Mouse (Mus musculus) stomach, embryonic 14.5 days (tissue): Measurements from ENCODE around the gene Sppl3. TPM values are rescaled to one million over a fixed set of nuclear protein-coding genes. Genes with fewer than 3 reads are reported as not detected.

Source experiments
- ATAC-seq: fragments of 200-750 bp; cut with Nextera tagmentation; 2 replicates; pipeline ENCODE4 v1.8.0; 2017; ENCODE audit warnings: low read depth, moderate TSS enrichment; ENCODE audit not compliant: insufficient number of reproducible peaks, insufficient read depth, low FRiP score
- H3K27ac ChIP-seq: fragments of 300-500 bp; sonication (generic); 2 replicates; pipeline ENCODE4 v1.5.1; 2014; ENCODE audit warnings: mild to moderate bottlenecking, low read length, moderate library complexity, mixed read lengths
- H3K27me3 ChIP-seq: fragments of 300-500 bp; sonication (generic); 2 replicates; pipeline ENCODE4 v1.6.1; 2014; ENCODE audit warnings: low read length, control low read depth, mixed read lengths; ENCODE audit not compliant: control insufficient read depth, insufficient read depth
- H3K36me3 ChIP-seq: fragments of 300-500 bp; sonication (generic); 2 replicates; pipeline ENCODE4 v1.6.1; 2014; ENCODE audit warnings: mild to moderate bottlenecking, control low read depth, low read length, moderate library complexity, mixed read lengths; ENCODE audit not compliant: control insufficient read depth, insufficient read depth
- H3K4me1 ChIP-seq: fragments of 300-500 bp; sonication (generic); 2 replicates; pipeline ENCODE4 v1.6.1; 2014; ENCODE audit warnings: low read length, control low read depth, mixed read lengths; ENCODE audit not compliant: control insufficient read depth, insufficient read depth
- H3K4me2 ChIP-seq: fragments of 300-500 bp; sonication (generic); replicated peaks from 2 replicates; pipeline ENCODE4 v1.6.1; 2014; ENCODE audit warnings: low read depth, low read length, control low read depth
- H3K4me3 ChIP-seq: fragments of 300-500 bp; sonication (generic); 2 replicates; pipeline ENCODE4 v1.5.1; 2014; ENCODE audit warnings: low read depth, low read length, control low read depth
- H3K9ac ChIP-seq: fragments of 300-500 bp; sonication (generic); replicated peaks from 2 replicates; pipeline ENCODE4 v1.6.1; 2014; ENCODE audit warnings: low read depth, mild to moderate bottlenecking, control low read depth, low read length, moderate library complexity, mixed read lengths
- H3K9me3 ChIP-seq: fragments of 300-500 bp; sonication (generic); 2 replicates; pipeline ENCODE4 v1.6.1; 2016; ENCODE audit warnings: low read depth, low read length, control low read depth; ENCODE audit not compliant: control insufficient read depth
- WGBS: fragments of 180-500 bp; shearing (Covaris S2); extraction: QIAGEN DNeasy Blood & Tissue Kit; methylation state at CpG from one replicate; pipeline ENCODE4 v1.1.7; 2014; 5-methylcytosine and 5-hydroxymethylcytosine counted together
- polyA plus RNA-seq: library from polyadenylated mRNA; unstranded; fragments of >200 nt; fragmentation: Nextera tagmentation; extraction: Ambion mirVana; gene quantifications from 2 replicates; pipeline ENCODE4 v1.2.1, GENCODE M21; 2014

The Sppl3 gene
- polyA plus RNA-seq, 1 experiment from 2014 or later = 27.7 TPM

- no peak overlapping the region for H3K9ac ChIP-seq
- H3K4me3 ChIP-seq = no peak overlapping the region
- no peaks in the 10 kb centered on the region for H3K27me3 ChIP-seq
- ATAC-seq = no peak
- H3K9me3 ChIP-seq = no peaks in the 10 kb centered on the region
- no peaks in the 10 kb centered on the region for H3K36me3 ChIP-seq
- H3K27ac ChIP-seq = no peak overlapping the region
- H3K4me1 ChIP-seq = peaks cover 13% of the 10 kb centered on the region
- WGBS = 84% methylated on average over 5 of the region's 5 CpGs
- no peak overlapping the region for H3K4me2 ChIP-seq
Measured at GRCm38 (mm10) chr5:115007768-115008167, 3.2 kb upstream of the Sppl3 start.

- Histone ChIP-seq H3K27ac (no peak overlapping the region), H3K4me2 (no peak overlapping the region), H3K36me3 (no peaks in the 10 kb centered on the region), H3K4me1 (peaks cover 19% of the 10 kb centered on the region), H3K27me3 (no peaks in the 10 kb centered on the region), H3K9me3 (no peaks in the 10 kb centered on the region), H3K4me3 (no peak overlapping the region), H3K9ac (no peak overlapping the region)
- 87% methylated on average over 7 of the region's 7 CpGs for WGBS
- no peak for ATAC-seq
Measured at GRCm38 (mm10) chr5:115008307-115008706, 2.6 kb upstream of the Sppl3 start.

GRCm38 (mm10) chr5:115009143-115009542, 1.8 kb upstream of the Sppl3 start:
- no peak for ATAC-seq
- Histone ChIP-seq H3K9ac (no peak overlapping the region), H3K27ac (no peak overlapping the region), H3K4me3 (no peak overlapping the region), H3K27me3 (no peaks in the 10 kb centered on the region), H3K36me3 (no peaks in the 10 kb centered on the region), H3K9me3 (no peaks in the 10 kb centered on the region), H3K4me1 (peaks cover 24% of the 10 kb centered on the region), H3K4me2 (no peak overlapping the region)
- 76% methylated on average over 6 of the region's 6 CpGs for WGBS

- Histone ChIP-seq H3K9ac (peak overlapping the region; percentile 97; the same call in 1 of the 2 replicates), H3K36me3 (no peaks in the 10 kb centered on the region), H3K9me3 (no peaks in the 10 kb centered on the region), H3K27me3 (no peaks in the 10 kb centered on the region), H3K27ac (no peak overlapping the region), H3K4me2 (peak overlapping the region; percentile 88), H3K4me1 (peaks cover 29% of the 10 kb centered on the region), H3K4me3 (peak overlapping the region; percentile 97; the same call in 1 of the 2 replicates)
- WGBS = 29% methylated on average over 3 of the region's 3 CpGs
- ATAC-seq = no peak
Measured at GRCm38 (mm10) chr5:115009961-115010360, 976 bp upstream of the Sppl3 start.

- Histone ChIP-seq H3K27me3 (no peaks in the 10 kb centered on the region), H3K4me1 (peaks cover 32% of the 10 kb centered on the region), H3K4me3 (peak overlapping the region; percentile 97), H3K36me3 (no peaks in the 10 kb centered on the region), H3K9ac (peak overlapping the region; percentile 97), H3K4me2 (no peak overlapping the region), H3K9me3 (no peaks in the 10 kb centered on the region), H3K27ac (peak overlapping the region; percentile 84)
- under 1% methylated on average over 45 of the region's 57 CpGs for whole genome bisulfite sequencing
- peak; percentile 35; the same call in 1 of the 2 replicates for ATAC-seq
Measured at GRCm38 (mm10) chr5:115011217-115011518, 231 bp downstream of the Sppl3 start.

- under 1% methylated on average over 63 of the region's 63 CpGs for WGBS
- Histone ChIP-seq H3K9me3 (no peaks in the 10 kb centered on the region), H3K27ac (peak overlapping the region; percentile 84), H3K4me1 (peaks cover 32% of the 10 kb centered on the region), H3K4me2 (peak overlapping the region; percentile 97), H3K4me3 (peak overlapping the region; percentile 97), H3K27me3 (no peaks in the 10 kb centered on the region), H3K9ac (peak overlapping the region; percentile 97), H3K36me3 (no peaks in the 10 kb centered on the region)
- peak; percentile 51 for ATAC-seq
Measured at GRCm38 (mm10) chr5:115011519-115012261, 753 bp downstream of the Sppl3 start.

GRCm38 (mm10) chr5:115013436-115013835, 2.5 kb downstream of the Sppl3 start:
- no peak overlapping the region for H3K4me3 ChIP-seq
- H3K4me1 ChIP-seq = peaks cover 37% of the 10 kb centered on the region
- no peaks in the 10 kb centered on the region for H3K9me3 ChIP-seq
- WGBS = 61% methylated on average over 3 of the region's 3 CpGs
- no peak overlapping the region for H3K9ac ChIP-seq
- 0 out of 2 replicates have a peak overlapping the region, but pooled peaks have one; percentile 97 for H3K4me2 ChIP-seq
- no peaks in the 10 kb centered on the region for H3K27me3 ChIP-seq
- no peaks in the 10 kb centered on the region for H3K36me3 ChIP-seq
- ATAC-seq = no peak
- no peak overlapping the region for H3K27ac ChIP-seq

- WGBS = 39% methylated on average over 1 of the region's 1 CpGs
- H3K4me2 ChIP-seq = no peak overlapping the region
- ATAC-seq = no peak
- H3K4me3 ChIP-seq = no peak overlapping the region
- H3K27me3 ChIP-seq = no peaks in the 10 kb centered on the region
- no peaks in the 10 kb centered on the region for H3K36me3 ChIP-seq
- no peak overlapping the region for H3K27ac ChIP-seq
- no peak overlapping the region for H3K9ac ChIP-seq
- no peaks in the 10 kb centered on the region for H3K9me3 ChIP-seq
- H3K4me1 ChIP-seq = peaks cover 35% of the 10 kb centered on the region
Measured at GRCm38 (mm10) chr5:115014570-115014969, 3.6 kb downstream of the Sppl3 start.

- H3K4me3 ChIP-seq = no peak overlapping the region
- 52% methylated on average over 4 of the region's 4 CpGs for WGBS
- no peak overlapping the region for H3K4me2 ChIP-seq
- H3K9ac ChIP-seq = no peak overlapping the region
- no peaks in the 10 kb centered on the region for H3K36me3 ChIP-seq
- H3K9me3 ChIP-seq = no peaks in the 10 kb centered on the region
- H3K27me3 ChIP-seq = no peaks in the 10 kb centered on the region
- no peak for ATAC-seq
- peaks cover 30% of the 10 kb centered on the region for H3K4me1 ChIP-seq
- no peak overlapping the region for H3K27ac ChIP-seq
Measured at GRCm38 (mm10) chr5:115015121-115015520, 4.2 kb downstream of the Sppl3 start.
